Mouse (Mus musculus) brain, embryonic 14.5 days (tissue): ENCODE data around the gene Bloc1s3.

Source experiments
- CTCF ChIP-seq: fragments of 200-500 bp; IDR thresholded peaks from 2 replicates; pipeline ENCODE4 v1.5.1; 2012; ENCODE audit warnings: inconsistent platforms, mild to moderate bottlenecking, moderate library complexity, borderline replicate concordance; ENCODE audit not compliant: insufficient read depth, insufficient read length; ENCODE audit errors: extremely low read depth
- POLR2A ChIP-seq: fragments of 200-500 bp; IDR thresholded peaks from 2 replicates; pipeline ENCODE4 v1.6.1; 2012; ENCODE audit warnings: mild to moderate bottlenecking, inconsistent platforms, borderline replicate concordance; ENCODE audit not compliant: poor library complexity, insufficient read depth, insufficient read length, severe bottlenecking; ENCODE audit errors: extremely low read depth

- TF ChIP-seq CTCF (no peak), POLR2A (no peak)
Observed at GRCm38 (mm10) chr7:19460500-19460899, 47.7 kb downstream of the Bloc1s3 start.
